Mouse (Mus musculus) forebrain, embryonic 12.5 days (tissue): Measurements from ENCODE around the gene Glt8d2. TPM values are rescaled to one million over a fixed set of nuclear protein-coding genes. Genes with fewer than 3 reads are reported as not detected.

Source experiments
- polyA plus RNA-seq: library from polyadenylated mRNA; unstranded; fragments of >200 nt; fragmentation: Nextera tagmentation; extraction: Ambion mirVana; gene quantifications from 2 replicates; pipeline ENCODE4 v1.2.1, GENCODE M21; 2016

The Glt8d2 gene
- polyA plus RNA-seq, 1 experiment from 2014 or later, result 2.9 TPM

Other genes starting within 250 kb of the Glt8d2 start
- gene Gm1553, start 198.0 kb downstream of the Glt8d2 start, polyA plus RNA-seq, result not detected in 2 replicates
- gene 1190007I07Rik, start 67.4 kb downstream of the Glt8d2 start, polyA plus RNA-seq, result 35.7 and 40.6 TPM in 2 replicates
- 295 and 311 TPM in 2 replicates for gene Tdg, start 60.8 kb downstream of the Glt8d2 start, polyA plus RNA-seq
- gene Hcfc2, start 5.5 kb upstream of the Glt8d2 start, polyA plus RNA-seq, result 46.9 and 50.0 TPM in 2 replicates
- 68.7 and 72.8 TPM in 2 replicates for gene Nfyb, start 73.5 kb upstream of the Glt8d2 start, polyA plus RNA-seq
- gene Txnrd1, start 143.3 kb upstream of the Glt8d2 start, polyA plus RNA-seq, result 183 and 206 TPM in 2 replicates
- gene Eid3, start 176.0 kb upstream of the Glt8d2 start, polyA plus RNA-seq, result 0.90 and 1.2 TPM in 2 replicates